Comparison of ENCODE assay signal across 8 mouse cellular contexts in the genomic region with DNA sequence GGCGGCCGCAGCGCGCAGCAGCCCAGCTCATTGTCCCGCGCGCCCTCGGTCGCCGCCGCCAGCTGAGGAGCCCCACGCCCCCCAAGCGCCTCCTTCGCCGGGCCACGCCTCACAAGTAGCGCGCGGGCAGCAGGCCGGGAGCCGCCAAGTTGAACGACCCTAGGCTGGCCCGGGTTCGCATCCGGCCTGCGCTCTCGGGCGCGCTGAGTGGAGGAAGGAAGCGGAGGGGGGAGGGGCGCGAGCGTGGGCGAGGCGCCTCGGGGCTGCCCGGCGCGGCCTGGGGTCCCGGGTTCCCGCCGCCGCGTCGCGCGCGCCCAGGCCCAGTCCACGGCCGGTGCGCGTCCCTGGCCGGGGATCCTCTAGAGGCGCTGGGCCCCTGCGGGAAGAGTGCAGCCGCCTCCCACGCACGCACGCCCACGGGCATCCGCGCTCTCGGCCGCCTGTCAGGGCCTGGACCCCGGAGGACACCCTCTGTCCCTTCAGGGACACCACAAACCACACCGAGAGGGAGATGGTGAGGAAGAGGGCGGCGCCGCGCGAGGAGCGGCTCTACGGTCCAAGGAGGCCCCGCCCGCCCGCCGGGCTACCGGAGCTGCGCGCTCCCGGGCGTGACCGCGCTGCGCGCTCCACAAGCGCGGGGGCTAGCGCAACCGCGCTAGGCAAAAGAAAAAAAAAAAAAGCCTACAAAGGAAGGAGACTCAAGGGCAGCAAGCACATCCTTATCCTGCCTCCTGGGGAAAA. TPM values are rescaled to one million over a fixed set of nuclear protein-coding genes. Genes with fewer than 3 reads are reported as not detected.
A peak's percentile ranks its signal among the peaks of the same experiment; 100 is the strongest.
DNase-seq lines count a peak whose midpoint lies in the region.

Gene Dclk2, minus strand, starts transcription at position 510 of the 741 bp plus-strand sequence.

- H3K4me1 ChIP-seq in megakaryocyte, embryonic 14.5 days, result peaks cover 24% of the 10 kb centered on the region

- H3K4me3 ChIP-seq in megakaryocyte, embryonic 14.5 days (replicated peaks), result peak within 1 kb of the TSS; percentile 95

- H3K27me3 ChIP-seq in megakaryocyte, embryonic 14.5 days (replicated peaks), result peaks cover 49% of the 10 kb centered on the region

- no peaks in the 10 kb centered on the region for H3K9me3 ChIP-seq in megakaryocyte, embryonic 14.5 days

- no peaks in the 10 kb centered on the region for H3K36me3 ChIP-seq in megakaryocyte, embryonic 14.5 days (replicated peaks; ENCODE audit: low read length)

- DNase-seq in adrenal gland, adult 18-20 months (ENCODE audit: low spot score in 2 of 2), result peak; percentile 67 to 74
- DNase-seq in embryo, embryonic 10.5 days (ENCODE audit: low spot score), result peak; percentile 83
- DNase-seq in gastrocnemius, postnatal 10 days, result peak; percentile 68
- DNase-seq in hindlimb bud, embryonic 11.5 days (ENCODE audit: extremely low spot score, low read depth, low spot score), result peak; percentile 26
- peak; percentile 50 to 77 for DNase-seq in left cerebral cortex, adult 9 months (ENCODE audit: low spot score in 2 of 2)
- peak; percentile 87 to 88 for DNase-seq in right cerebral cortex, postnatal 10 days (ENCODE audit: low spot score in 2 of 2)
- peak; percentile 42 for DNase-seq in urinary bladder, postnatal 25 days (ENCODE audit: low spot score)

RNA-seq across cellular contexts. Expression of gene Dclk2, which starts in this region (rescaled TPM):
- 1 to 10 TPM; 6.0 to 6.5 TPM for total RNA-seq in adrenal gland, adult 18-20 months (2021)
- 1 to 10 TPM; 3.7 to 6.2 TPM for total RNA-seq in gastrocnemius, postnatal 10 days (2021)
- 4.5 and 5.5 TPM in 2 replicates for polyA plus RNA-seq in megakaryocyte, embryonic 14.5 days (2012; ENCODE audit: insufficient read depth, low replicate concordance)

Comparison
In these comparisons a context has a peak if more than half of its experiments do, and no peak if none do; other contexts are left out.
1. Peak in every context shown above with its lines: DNase-seq and H3K4me3 ChIP-seq.
2. DNase-seq: peak in every context shown above with its lines; median percentile 88 in right cerebral cortex, postnatal 10 days; 83 in embryo, embryonic 10.5 days; 70 in adrenal gland, adult 18-20 months; 68 in gastrocnemius, postnatal 10 days; 64 in left cerebral cortex, adult 9 months; 42 in urinary bladder, postnatal 25 days; 26 in hindlimb bud, embryonic 11.5 days.